Mouse (Mus musculus): ENCODE measurements around the gene Copz1.
"Not testable (repeated sequence)": the region's sequence is repeated elsewhere in the genome, so short reads cannot be mapped to it uniquely, and the experiment has no call there.

DNA sequence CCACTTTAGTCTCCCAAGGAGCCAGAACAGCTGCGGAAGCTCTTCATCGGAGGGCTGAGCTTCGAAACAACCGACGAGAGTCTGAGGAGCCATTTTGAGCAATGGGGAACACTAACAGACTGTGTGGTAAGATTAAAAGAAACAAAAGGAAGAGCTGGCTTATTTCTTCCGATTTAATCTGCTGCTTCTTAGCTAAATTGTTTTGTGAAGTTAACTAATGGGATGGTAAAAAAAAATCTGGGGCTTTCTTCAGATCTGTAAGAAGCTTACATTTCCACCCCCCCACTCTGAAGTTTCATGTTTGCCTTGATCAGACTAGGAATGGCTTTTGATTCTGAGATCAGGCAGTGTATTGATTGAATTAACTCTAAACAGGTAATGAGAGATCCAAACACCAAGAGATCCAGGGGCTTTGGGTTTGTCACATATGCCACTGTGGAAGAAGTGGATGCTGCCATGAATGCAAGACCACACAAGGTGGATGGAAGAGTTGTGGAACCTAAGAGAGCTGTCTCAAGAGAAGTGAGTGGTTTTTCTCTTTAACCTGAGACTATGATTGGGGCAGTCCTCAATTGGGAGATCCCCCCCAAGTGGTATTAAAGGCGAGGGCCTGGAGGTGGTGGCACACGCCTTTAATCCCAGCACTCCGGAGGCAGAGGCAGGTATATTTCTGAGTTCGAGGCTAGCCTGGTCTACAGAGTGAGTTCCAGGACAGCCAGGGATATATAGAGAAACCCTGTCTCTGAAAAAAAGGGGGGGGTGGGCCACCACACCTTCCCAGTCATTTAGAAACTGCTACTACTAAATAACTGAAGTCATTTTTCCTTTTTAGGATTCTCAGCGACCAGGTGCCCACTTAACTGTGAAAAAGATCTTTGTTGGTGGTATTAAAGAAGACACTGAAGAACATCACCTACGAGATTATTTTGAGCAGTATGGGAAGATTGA, 31.2 kb upstream of the Copz1 start:
- not testable (repeated sequence) for TF ChIP-seq POLR2A (IDR thresholded peaks at IDR 0.05; ENCODE audit: low read depth, low read length); CTCF (IDR thresholded peaks at IDR 0.05; ENCODE audit: extremely low read depth, insufficient read depth, insufficient read length, insufficient replicate concordance)
